Mouse (Mus musculus) CD8-positive naive resting alpha-beta T cell, adult 2 months (primary cell): ENCODE data around the gene Pik3ca.

Experiments
- DNase-seq, 2 experiments: peaks; one replicate each; pipeline ENCODE4 v3.0.0; 2022; ENCODE audit warnings: low read depth in 2 of 2, low spot score in 2 of 2

Gene Pik3ca

DNA sequence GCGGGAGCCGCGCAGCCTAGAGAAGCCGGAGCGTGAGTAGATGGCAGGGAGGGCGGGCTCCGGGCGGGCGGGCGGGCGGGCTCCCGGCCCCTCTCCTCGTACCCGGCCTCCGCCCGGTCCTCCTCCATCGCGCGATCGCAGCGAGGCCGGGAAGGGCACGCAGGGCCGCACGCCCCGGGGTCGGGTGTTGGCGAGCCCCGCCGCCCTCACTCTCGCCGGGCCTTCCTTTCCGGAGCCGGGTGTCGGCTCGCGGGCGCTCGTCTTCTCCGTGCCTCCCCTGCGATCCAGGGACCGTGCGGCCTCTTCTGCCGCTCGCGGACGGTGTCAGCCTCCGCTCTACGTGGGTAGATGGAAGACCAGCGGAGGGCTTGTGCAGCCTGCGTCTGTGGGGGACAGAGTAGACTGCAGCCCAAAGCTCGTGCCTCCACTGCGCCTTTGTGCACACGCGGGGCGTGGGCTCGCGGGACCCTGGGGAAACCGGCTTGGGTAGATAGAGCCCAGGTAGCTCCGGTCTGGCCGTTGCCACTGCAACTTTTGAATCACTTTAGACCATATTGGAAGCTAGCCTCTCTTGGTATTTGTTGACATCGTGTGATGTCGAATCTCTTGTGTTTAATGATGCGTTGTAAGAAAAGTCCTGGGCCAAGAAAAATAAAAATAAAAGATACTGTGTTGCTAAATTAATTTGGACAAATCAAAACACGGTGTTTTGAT lies at the start of gene Pik3ca:
TSS of gene Pik3ca (plus strand) at position 211 of the 714 bp plus-strand sequence.
- DNase-seq, result peak; percentile 47 to 49

DNA sequence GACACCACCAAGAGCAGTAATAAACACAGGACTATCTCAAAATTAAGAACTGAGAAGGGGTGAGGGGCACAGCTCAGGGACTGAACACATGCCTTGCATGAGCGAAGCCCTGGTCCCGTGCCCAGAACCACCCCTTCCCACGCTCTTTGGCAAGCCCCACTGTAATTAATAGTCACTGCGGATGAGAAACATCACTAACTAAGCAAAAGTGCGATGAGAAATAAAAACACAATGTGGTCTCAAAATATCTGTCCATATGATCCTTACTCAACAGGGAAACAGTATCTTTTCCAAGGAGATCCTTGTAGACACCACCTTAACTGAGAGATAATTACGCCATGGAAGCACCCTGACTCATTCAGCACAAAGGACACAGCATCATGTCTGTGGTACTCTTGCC lies 49.6 kb upstream of the Pik3ca start:
- no peak for DNase-seq

DNA sequence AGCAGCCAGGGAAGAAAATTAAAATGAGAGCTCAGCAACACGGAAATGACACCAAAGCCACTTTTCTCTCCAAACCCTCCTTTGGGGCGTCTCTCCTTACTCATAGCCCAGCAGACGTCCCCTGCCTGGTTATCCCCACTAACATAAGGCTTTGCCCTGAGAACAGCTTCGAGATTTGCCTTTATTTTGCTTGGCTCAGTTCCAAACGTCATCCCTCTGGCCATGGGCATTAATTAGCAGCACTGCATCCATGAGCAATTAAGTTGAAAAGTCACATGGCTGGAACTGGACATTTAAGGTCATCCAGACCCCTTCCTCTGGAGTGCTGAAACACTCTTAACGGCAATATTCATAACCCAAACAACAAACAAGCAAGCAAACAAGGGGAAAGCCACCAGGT lies 36.2 kb upstream of the Pik3ca start:
- DNase-seq, result no peak

DNA sequence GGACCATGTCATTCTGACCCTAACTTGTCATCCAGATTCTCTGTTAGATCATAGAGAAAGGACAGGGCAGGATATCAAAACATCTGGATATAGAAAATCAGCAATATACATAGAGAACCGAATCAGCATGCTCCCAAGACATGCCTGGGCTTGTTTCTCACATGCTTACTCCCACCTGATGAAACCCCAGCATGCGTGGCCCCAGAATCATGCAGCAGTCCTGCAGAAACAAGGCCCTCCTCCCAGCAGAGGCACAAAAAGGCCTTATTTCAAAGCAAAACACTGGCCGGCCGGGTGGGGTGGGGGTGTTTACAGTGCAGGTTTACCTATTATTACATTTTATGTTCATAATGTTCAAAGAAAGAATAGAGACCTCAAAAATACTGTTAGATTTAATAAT lies 33.3 kb upstream of the Pik3ca start:
- no peak for DNase-seq

DNA sequence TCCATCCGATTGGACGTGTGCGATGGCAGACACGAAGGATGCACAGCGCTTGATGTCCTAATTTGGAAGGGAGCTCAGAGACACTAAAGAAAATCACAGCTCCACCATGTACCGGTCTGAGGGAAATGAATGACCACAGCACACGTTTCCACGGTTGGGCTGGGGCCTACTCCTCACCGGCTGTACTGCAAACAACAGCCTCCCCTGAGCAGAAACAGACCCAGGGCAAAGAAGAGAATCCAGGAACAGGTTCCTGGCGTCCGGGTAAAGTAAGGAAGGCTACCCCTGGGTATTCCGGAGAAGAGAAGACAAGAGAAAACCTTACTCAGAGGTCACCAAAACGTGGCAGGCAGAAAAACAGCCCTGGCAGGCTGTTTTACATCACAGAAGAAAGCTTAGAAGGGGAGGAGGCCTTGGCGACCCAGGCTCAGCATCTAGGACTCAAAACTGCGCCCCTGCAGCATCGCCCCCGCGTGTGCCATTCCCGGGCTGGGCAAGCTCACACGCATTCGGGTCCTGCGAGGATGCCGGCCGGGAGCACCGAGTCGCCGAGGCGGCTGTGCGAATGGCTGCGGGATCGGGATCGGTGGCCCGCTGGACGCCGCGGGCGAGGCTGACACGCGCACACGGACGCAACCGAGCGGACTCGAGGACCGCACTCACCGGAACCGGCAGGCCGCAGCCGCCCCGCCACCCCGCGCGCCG lies 32.5 kb upstream of the Pik3ca start:
- DNase-seq, result peak in 1 of 2 experiments; percentile 39

DNA sequence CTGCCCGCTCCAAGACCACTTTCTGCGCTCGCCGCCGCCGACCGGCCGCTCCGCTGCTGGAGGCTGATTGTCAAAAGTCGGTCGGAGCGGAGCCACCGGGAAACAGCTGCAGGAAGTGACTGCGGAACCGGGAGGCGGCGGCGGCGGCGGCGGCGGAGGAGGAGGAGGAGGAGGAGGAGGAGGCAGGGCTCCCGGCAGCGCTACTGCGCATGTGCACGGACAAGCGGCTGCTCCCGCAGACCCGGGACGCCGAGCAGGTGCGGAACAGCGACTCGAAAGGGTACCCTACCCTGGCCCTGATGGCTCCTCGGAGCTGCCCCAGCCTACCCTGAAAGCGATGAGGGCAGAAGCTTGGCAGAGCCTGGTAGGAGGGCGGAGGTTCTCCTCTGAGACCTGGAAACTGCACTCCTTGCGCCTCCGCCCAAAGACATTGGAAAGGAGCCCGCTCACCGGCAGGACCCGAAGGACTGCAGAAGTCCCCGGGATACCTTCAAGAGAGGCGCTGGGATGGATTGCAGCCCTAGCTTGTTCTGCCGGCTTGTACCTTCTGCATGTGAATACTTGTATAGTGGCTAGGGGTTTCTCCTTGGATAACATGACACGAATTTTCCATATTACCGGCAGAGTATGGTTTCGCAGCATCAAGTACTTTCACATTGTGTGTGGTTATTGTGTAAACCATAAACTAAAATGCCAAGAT lies 31.8 kb upstream of the Pik3ca start, which contains the start of gene Zmat3:
TSS of gene Zmat3 (minus strand) at position 469 of the 700 bp plus-strand sequence.
- DNase-seq, result peak; percentile 63 to 65

DNA sequence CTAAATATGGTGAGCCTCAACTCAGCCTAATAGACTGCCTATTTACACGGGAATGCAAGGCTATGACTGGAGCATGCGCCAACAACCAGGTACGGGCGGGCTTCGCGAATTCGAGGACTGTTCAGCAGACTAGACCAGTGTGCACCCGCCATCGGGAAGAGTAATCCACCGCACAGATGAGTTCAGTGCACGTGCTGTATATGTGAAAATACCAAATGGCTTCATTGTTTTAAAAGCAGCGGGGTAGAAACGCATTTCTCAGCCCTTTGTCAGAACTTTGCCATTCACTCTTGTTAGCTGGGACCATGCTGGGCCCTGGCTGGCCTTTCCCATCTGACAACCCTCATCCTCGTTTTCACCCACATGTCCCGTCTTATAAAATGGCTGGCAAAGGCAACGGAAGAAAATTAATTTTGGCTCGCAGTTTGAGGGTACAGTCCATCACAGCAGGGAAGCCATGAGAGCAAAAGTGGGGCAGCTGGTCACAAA lies 31.2 kb upstream of the Pik3ca start:
- DNase-seq, result no peak

DNA sequence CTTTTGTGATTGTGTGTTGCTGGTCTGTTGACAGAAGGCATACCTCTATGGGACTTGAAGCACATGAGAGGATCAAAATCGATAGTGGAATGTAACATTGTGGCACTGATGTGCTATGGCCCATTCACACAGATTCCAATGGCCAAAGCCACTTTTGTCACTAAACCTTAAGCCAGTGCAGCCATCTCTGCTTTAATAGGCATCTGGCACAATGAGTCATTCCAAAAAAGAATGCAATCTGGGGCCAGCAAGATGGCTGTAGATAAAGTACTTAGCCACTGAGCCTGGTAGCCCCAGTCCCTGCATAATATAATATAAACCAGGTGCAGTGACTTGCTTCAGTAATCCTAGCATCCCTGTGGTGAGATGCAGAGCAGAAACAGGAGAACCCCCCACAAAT lies 30.0 kb upstream of the Pik3ca start:
- no peak for DNase-seq

DNA sequence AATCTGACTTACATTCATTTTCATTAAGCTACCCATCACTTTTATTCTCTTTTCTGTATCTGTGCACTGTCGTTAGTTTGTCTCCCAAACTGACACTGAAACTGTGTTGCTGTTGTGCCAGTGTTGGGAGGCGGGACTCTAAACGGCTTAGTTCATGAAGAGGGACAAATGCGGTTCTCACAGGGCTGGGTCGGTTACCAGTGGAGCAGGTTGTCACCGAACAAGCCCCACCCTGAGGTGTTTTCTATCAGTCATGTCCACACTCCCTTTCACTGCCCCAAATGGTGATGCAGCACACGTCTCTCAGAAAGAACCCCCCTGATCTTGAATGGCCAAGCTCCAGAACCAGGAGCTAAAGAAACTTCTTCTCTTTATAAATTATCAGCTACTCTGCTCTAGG lies 25.5 kb upstream of the Pik3ca start:
- no peak for DNase-seq

DNA sequence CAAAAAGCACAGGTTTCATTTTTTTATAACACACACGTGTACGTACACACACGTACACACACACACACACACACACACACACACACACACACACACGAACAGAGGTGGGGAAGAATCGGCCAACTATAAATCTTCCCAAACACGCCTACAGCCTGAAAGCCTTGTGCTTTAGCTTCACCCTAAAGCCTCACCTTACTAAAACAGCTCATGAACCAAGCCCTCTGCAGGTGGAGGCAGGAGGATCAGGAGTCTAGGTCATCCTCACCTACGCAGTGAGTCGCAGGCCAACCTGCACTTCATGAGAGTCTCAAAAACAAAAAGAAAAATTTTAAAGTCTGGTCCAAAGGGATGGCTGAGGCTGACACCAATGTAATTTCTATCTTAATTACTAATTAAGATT lies 25.0 kb upstream of the Pik3ca start:
- no peak for DNase-seq

DNA sequence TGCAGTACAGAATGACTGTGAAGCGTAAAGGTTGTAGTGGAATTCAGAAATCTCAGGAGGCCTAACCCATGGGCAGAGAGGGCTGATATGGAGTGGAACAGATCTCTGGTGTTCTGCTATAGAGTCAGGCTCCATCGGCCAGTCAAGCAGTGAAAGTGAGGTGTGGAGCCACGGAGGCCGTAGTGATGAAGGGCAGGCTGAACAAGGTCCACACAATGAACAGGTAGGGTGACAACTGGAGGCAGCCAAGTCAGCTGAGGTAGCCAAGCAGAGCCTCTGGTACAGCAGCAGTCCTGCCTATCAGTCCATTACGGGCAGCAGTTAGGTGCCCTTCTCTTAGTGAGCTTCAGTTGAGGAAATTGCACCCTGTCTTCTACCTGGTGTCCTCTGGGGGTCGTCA lies 24.2 kb upstream of the Pik3ca start:
- DNase-seq, result no peak

DNA sequence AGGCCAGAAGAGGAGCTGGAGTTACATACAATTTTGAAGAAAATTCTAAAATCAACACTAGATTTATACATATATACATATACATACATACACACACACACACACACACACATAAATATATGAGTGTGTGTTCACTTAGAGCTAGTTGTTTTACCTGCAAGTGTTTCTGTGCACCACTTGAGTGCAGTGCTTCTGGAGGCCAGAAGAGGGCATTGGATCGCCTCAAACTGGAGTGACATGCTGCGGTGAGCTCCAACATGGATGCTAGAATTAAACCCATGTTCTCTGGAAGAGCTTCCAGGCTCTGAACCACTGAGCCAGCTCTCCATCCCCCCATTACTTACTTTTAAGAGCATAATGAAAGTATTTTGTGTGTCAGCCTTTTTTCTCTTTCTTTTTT lies 17.6 kb upstream of the Pik3ca start:
- no peak for DNase-seq

DNA sequence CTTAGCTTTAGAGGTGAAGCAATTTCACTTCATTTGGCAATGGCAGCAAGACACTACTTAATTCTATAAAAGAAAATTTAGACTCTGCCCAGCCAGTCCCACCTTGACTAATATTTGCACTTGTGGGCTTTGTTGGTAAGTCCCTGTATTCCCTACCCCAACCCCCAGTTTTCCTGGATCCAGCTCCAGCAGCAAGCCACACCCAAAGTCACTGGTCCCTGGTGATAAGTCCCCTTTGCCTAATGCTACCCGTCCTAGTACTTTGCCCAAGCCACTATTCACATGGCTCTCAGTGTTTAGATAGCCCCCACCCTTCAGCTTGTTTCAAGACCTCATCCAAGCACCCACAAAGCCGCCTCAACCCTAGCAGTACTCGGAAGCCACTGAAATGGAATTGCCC lies 15.9 kb upstream of the Pik3ca start:
- DNase-seq, result no peak

DNA sequence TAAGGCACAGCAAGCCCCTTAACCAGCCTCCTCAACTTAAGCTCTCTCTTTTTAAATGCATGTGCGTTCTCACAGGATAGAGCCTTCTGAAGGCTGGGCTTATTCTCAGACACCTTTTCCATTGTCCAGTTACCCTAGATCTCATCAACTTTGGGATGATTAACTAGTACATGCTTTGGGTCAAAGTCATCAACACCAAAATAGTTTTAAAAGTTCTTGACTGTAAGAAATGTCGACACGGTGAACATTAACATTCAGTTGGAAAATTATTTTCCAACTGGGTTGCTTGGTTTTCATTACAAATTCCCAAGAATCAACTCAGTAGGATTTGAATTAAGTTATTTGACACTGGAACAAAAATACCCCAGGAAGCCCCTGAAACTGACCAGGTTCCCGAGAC lies 4.6 kb upstream of the Pik3ca start:
- no peak for DNase-seq

DNA sequence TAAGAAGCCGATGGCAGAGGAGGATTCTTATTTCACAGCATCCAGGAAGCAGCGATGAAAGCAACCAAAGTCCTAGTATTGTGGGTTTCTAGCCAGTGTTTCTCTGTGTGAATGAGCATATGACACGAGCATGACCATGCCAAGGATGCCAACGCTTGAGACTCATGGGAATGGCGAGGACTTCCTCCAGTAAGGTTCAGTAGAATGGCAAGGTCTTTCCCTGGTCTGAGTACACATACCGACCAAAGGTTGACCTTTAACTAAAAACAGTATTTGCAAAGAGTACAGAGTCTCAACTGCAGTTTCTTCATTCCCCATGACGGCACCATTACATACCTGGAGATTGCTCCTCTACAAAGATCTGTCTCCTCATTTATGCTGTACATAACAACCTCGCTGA lies 3.5 kb upstream of the Pik3ca start:
- no peak for DNase-seq

DNA sequence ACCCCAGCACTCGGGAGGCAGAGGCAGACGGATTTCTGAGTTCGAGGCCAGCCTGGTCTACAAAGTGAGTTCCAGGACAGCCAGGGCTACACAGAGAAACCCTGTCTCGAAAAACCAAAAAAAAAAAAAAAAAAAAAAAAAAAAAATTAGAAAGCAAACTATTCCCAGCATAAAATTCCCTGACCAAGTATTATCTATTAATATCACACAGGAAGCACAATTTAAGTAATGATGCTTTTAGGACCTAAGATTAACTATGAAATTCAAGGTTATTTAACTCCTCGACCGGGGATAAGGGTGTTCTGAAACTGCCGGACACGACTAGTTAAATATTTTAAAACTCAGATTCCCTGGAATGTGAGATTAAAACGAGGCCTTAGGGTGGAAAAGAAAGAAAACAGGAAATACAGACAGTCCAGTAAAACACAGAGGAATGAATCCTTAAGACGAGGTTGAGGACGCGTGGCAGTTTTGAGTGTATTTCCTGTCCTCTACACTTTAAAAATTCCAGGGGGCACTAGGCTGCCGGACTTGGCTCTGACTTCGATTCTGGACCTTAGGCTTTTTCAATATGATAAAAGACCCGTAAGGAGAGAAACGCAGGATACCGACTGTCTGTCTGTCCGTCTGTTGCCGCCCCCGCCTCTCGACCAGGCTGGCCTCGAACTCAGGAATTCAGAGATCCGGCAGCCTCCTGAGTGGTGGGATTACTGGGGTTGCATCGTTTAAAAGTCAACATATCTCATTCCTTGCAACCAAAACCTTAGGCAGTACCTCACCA lies 1.5 kb upstream of the Pik3ca start:
- DNase-seq, result peak; percentile 24 to 40

DNA sequence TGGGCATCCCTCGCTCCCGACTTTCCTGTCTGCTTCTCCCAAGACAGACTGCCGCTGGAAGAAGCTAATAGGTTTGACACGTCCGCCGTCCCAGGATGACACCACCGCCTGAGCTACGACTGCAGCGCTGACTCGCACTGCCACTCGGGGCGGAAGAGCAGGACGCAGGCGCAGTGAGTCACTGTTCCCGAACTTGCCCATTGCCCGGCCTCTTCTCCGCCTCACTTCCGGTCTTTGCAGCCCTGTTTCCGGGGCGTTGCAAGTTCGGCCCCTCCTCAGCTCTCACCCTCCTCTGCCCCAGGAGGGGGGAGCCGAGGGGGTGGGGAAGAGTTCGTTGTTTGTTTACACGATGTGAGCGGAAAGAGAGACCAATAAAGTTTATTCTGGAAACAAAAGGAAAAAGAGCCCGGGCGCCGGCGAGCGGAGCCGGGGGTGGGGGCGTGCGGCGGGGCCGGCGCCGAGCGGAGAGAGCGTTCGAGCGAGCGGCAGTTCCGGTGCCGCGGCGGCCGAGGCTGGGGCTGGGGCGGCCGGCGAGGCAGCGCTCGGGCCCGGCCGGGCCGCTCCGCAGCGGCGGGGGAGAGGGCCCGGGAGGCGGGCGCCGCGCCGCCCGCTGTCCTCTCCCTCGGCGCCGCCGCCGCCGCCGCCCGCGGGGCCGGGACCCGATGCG lies 544 bp upstream of the Pik3ca start:
- DNase-seq, result peak; percentile 96 to 97

DNA sequence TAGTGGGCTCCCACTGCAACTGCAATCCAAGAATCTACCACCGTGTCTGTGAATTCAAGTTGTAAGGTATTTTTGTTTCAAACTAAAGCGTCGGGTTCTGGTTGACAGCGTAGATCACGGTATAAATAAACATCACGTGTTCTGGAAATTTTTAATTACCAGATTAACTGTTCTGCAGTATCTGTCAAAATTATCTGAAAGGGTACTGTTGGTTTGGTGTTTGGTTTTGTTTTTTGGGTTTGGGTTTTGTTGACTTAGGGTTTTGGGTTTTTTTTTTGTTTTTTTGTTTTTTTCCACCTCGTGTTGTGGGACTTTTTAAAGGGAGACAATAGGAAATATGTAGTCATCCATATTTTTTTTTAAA lies 686 bp downstream of the Pik3ca start:
- DNase-seq, result no peak

DNA sequence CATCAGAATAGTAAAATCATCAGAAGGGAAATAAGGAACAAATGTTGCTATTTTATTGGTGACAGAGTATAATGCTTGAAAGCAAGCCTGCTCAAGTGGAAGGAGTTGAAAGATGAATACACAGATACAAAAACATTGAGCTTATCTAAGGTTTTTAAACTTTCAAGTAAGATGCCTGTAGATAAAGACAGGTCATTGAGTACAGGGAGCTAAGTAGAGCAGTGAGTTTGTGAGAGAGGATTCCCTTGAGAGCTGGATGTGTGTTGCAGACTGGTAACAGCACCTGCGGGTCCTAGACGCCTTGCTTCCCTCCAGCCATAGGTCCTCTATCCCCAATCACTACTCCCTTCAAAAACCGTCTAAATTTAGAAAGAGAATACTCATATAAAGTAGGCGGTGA lies 1.2 kb downstream of the Pik3ca start:
- DNase-seq, result no peak

DNA sequence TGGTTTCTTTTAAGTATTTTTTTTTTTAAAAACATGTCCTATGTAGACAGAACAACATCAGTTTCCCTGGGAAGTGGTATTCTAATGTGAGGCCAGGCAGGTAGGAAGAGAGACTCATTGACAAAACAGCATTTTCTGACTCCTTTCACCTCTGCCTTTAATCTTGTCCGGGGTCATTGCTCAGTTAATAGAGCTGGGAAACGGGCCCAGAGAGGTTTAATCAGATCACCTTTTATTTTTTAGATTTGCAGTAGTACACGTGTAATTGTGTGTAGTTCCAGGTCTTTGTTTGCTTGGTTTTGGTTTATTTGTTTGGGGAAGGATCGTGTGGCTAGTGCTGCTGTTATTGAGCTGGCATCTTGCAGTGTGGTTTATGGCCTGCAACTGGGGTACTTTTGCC lies 1.9 kb downstream of the Pik3ca start:
- no peak for DNase-seq

DNA sequence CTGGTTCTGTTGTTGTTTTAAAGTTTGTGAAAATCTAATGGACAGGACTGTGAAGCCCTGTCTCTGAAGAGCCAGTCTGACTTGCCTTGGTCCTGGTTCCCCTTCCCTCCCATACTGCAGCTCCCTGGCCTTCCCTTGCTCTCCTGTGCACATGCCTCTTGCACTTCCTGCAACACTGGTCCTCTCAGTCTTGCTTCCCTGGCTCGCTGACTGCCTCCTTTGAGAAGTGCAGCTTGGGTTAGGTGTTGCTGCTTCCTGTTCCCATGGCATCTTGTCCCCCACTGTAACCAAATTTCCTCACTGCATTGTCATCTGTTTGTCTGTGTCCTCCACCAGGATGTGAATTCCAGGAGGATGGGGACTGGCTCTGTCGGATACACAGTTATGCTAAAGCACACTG lies 2.5 kb downstream of the Pik3ca start:
- DNase-seq, result no peak
